Mouse (Mus musculus): ENCODE data around the gene Mpst.

Mpst gene

GRCm38 (mm10) chr15:78405098-78405497 lies 1.1 kb upstream of the Mpst start:
- no peak for DNase-seq

- peak; percentile 85 for DNase-seq
Measured at GRCm38 (mm10) chr15:78405517-78406211, 552 bp upstream of the Mpst start, which contains the start of gene Tst. TSS of gene Tst (minus strand) at chr15:78405907.

- no peak for DNase-seq
Measured at GRCm38 (mm10) chr15:78409570-78410052, 3.4 kb downstream of the Mpst start.

GRCm38 (mm10) chr15:78413083-78413718 lies 7.0 kb downstream of the Mpst start:
- no peak for DNase-seq

GRCm38 (mm10) chr15:78413719-78414117 lies 7.5 kb downstream of the Mpst start:
- no peak for DNase-seq

- DNase-seq = no peak
Measured at GRCm38 (mm10) chr15:78414157-78414556, 7.9 kb downstream of the Mpst start.

- DNase-seq = no peak
Measured at GRCm38 (mm10) chr15:78416937-78417336, 10.7 kb downstream of the Mpst start.

GRCm38 (mm10) chr15:78420395-78420794 lies 14.2 kb downstream of the Mpst start:
- no peak for DNase-seq

- DNase-seq = peak; percentile 86 to 91
Measured at GRCm38 (mm10) chr15:78422046-78422956, 16.1 kb downstream of the Mpst start.

GRCm38 (mm10) chr15:78424507-78424906 lies 18.3 kb downstream of the Mpst start:
- DNase-seq = no peak

GRCm38 (mm10) chr15:78425230-78425629 lies 19.0 kb downstream of the Mpst start:
- DNase-seq = no peak

- peak; percentile 88 to 93 for DNase-seq
Measured at GRCm38 (mm10) chr15:78428391-78429138, 22.3 kb downstream of the Mpst start, which contains the start of gene Kctd17. TSS of gene Kctd17 (plus strand) at chr15:78428564.

GRCm38 (mm10) chr15:78429139-78429459 lies 22.9 kb downstream of the Mpst start:
- no peak for DNase-seq

- no peak for DNase-seq
Measured at GRCm38 (mm10) chr15:78429871-78430622, 23.8 kb downstream of the Mpst start.

- DNase-seq = no peak
Measured at GRCm38 (mm10) chr15:78430874-78431273, 24.7 kb downstream of the Mpst start.

- peak in 1 of 2 experiments; percentile 5 for DNase-seq
Measured at GRCm38 (mm10) chr15:78431541-78432121, 25.4 kb downstream of the Mpst start.

GRCm38 (mm10) chr15:78434896-78435520 lies 28.8 kb downstream of the Mpst start:
- peak; percentile 46 to 53 for DNase-seq

- DNase-seq = peak in 1 of 2 experiments; percentile 22
Measured at GRCm38 (mm10) chr15:78435681-78436080, 29.5 kb downstream of the Mpst start.

- DNase-seq = peak; percentile 96
Measured at GRCm38 (mm10) chr15:78436380-78437192, 30.4 kb downstream of the Mpst start.

All from cerebellum, adult 18-20 months (tissue).